Mouse (Mus musculus): ENCODE data around the gene Fpr2.

GRCm38 (mm10) chr17:17848988-17849387, 38.6 kb upstream of the Fpr2 start:
- TF ChIP-seq POLR2A (IDR thresholded peaks at IDR 0.05; ENCODE audit: control insufficient read depth, extremely low read depth, insufficient read depth, low read length, poor library complexity) (no peak), CTCF (IDR thresholded peaks at IDR 0.05; ENCODE audit: borderline replicate concordance, control insufficient read depth, extremely low read depth, insufficient read depth, low read length, poor library complexity) (no peak)

Measured in thymus, adult 2 months (tissue).